Mouse (Mus musculus): ENCODE results near the gene Itpr1.

- TF ChIP-seq CTCF (IDR thresholded peaks at IDR 0.05; ENCODE audit: insufficient read depth, low read depth, low read length), result no peak
- TF ChIP-seq POLR2A (IDR thresholded peaks at IDR 0.05; ENCODE audit: insufficient read depth, low read depth, low read length), result no peak
Observed at GRCm38 (mm10) chr6:108337289-108337688, 124.4 kb downstream of the Itpr1 start.

Measured in olfactory bulb, adult 2 months (tissue).